Mouse (Mus musculus): ENCODE results near the gene Mixl1. TPM values are rescaled to one million over a fixed set of nuclear protein-coding genes. Genes with fewer than 3 reads are reported as not detected.

Mixl1 gene
- 0.28 TPM in 2 replicates for polyA plus RNA-seq (2015; fragmentation: Nextera tagmentation; extraction: Ambion mirVana)

GRCm38 (mm10) chr1:180696626-180697352, at the start of gene Mixl1:
Gene Mixl1 (minus strand): TSS chr1:180697034.
- Histone ChIP-seq H3K4me1 (peaks cover 11% of the 10 kb centered on the region), H3K9ac (no peak within 1 kb of the TSS), H3K27ac (no peak within 1 kb of the TSS), H3K9me3 (no peaks in the 10 kb centered on the region), H3K27me3 (replicated peaks) (peaks cover 34% of the 10 kb centered on the region), H3K4me3 (replicated peaks) (peak within 1 kb of the TSS; percentile 47), H3K4me2 (peak within 1 kb of the TSS; percentile 87), H3K36me3 (no peaks in the 10 kb centered on the region)
- no peak for ATAC-seq (ENCODE audit: insufficient read depth, low FRiP score, low read depth)
- WGBS: 2% methylated on average over 60 of the region's 79 CpGs

DNA sequence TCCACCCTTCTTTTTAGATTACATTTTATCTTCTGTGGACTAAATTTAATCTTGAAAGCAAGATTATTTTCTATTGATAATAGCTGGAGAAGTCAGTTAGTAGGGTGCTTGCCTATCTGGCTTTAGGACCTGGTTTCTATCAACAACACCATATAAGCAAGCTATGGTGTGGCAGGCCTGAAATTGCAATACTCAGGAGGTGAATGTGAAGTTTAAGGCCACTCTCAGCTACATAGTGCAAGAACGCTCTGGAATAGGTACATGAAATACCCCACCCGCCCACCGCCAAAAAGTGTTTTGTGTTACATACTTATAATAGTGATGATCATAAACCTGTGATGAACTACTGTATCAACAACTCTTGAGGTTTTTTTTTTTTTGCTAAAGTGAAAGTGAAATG, 32.4 kb upstream of the Mixl1 start:
- H3K9ac ChIP-seq: no peak overlapping the region
- H3K4me3 ChIP-seq (replicated peaks): no peak overlapping the region
- no peak overlapping the region for H3K4me2 ChIP-seq
- H3K9me3 ChIP-seq: no peaks in the 10 kb centered on the region
- H3K4me1 ChIP-seq: peaks cover 23% of the 10 kb centered on the region
- H3K36me3 ChIP-seq: peaks cover under 1% of the 10 kb centered on the region
- no peaks in the 10 kb centered on the region for H3K27me3 ChIP-seq (replicated peaks)
- no peak for ATAC-seq (ENCODE audit: insufficient read depth, low FRiP score, low read depth)
- 89% methylated on average over 3 of the region's 3 CpGs for WGBS
- H3K27ac ChIP-seq: no peak overlapping the region

GRCm38 (mm10) chr1:180726183-180726582, 29.3 kb upstream of the Mixl1 start:
- H3K36me3 ChIP-seq: no peaks in the 10 kb centered on the region
- WGBS: under 1% methylated on average over 42 of the region's 42 CpGs
- H3K9ac ChIP-seq: peak overlapping the region; percentile 98
- peak overlapping the region; percentile 100 for H3K4me3 ChIP-seq (replicated peaks)
- peak; percentile 79 for ATAC-seq (ENCODE audit: insufficient read depth, low FRiP score, low read depth)
- H3K27ac ChIP-seq: peak overlapping the region; percentile 92
- H3K4me2 ChIP-seq: peak overlapping the region; percentile 70
- H3K27me3 ChIP-seq (replicated peaks): no peaks in the 10 kb centered on the region
- no peaks in the 10 kb centered on the region for H3K9me3 ChIP-seq
- peaks cover 23% of the 10 kb centered on the region for H3K4me1 ChIP-seq

DNA sequence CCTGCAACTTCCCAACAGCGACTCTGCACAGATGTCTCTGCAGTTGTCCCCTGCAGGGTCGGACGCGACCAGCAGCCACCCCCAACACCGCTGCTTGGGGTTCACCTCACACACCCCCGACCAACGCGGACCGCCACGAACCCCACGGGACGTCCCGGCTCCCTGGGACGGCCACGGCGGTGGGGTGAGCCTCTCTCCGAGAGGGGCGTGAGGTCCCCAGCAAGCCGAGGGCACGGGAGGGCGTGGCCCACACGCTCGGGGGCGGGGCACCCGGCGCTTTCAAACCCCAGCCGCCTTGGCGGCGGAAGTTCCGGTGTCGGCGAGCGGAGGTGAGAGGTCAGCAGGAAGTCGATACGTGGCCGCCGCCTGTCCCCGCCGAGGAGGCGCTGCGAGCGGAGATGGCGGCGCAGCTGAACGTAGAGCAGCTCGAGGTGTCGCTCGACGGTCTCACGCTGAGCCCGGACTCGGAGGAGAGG, 28.9 kb upstream of the Mixl1 start, which contains the start of gene Acbd3:
Gene Acbd3 (plus strand): TSS at position 340 of the 476 bp plus-strand sequence.
- Histone ChIP-seq H3K4me2 (peak within 1 kb of the TSS; percentile 70), H3K9me3 (no peaks in the 10 kb centered on the region), H3K4me1 (peaks cover 23% of the 10 kb centered on the region), H3K9ac (peak within 1 kb of the TSS; percentile 98), H3K36me3 (no peaks in the 10 kb centered on the region), H3K27ac (peak within 1 kb of the TSS; percentile 92), H3K27me3 (replicated peaks) (no peaks in the 10 kb centered on the region), H3K4me3 (replicated peaks) (peak within 1 kb of the TSS; percentile 100)
- under 1% methylated on average over 52 of the region's 52 CpGs for WGBS
- peak; percentile 95 for ATAC-seq (ENCODE audit: insufficient read depth, low FRiP score, low read depth)

DNA sequence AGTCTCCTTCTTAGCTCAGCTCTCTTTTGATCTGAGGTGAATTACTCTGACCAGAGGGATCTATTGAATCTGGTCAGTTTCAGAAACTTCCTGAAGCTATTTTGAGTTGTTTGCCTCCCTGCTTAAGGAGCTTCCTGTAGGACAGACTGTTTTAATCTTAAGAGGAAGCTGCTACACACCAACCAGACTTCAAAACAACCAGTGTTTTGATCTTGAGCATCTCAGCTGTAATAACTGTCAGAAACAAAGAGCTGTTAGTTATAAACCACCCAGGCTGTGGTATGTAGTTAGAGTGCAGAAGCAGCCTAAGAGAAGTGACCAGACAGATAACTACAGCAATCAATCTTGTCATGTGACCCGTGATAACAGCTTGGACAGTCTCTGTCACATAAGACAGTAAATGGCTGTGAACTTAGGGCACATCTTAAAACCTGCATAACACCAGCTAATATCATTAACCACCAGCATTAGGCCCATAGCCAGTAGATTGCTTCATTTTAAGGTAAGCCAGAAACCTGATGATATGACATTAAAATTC, 26.9 kb upstream of the Mixl1 start:
- no peak overlapping the region for H3K4me2 ChIP-seq
- H3K36me3 ChIP-seq: no peaks in the 10 kb centered on the region
- H3K27me3 ChIP-seq (replicated peaks): no peaks in the 10 kb centered on the region
- no peak overlapping the region for H3K27ac ChIP-seq
- peaks cover 17% of the 10 kb centered on the region for H3K4me1 ChIP-seq
- no peak overlapping the region for H3K4me3 ChIP-seq (replicated peaks)
- no peak overlapping the region for H3K9ac ChIP-seq
- ATAC-seq (ENCODE audit: insufficient read depth, low FRiP score, low read depth): no peak
- no peaks in the 10 kb centered on the region for H3K9me3 ChIP-seq
- WGBS: 36% methylated on average over 1 of the region's 1 CpGs

- Histone ChIP-seq H3K9me3 (no peaks in the 10 kb centered on the region), H3K4me3 (replicated peaks) (no peak overlapping the region), H3K27ac (no peak overlapping the region), H3K36me3 (no peaks in the 10 kb centered on the region), H3K4me1 (peaks cover 9% of the 10 kb centered on the region), H3K4me2 (no peak overlapping the region), H3K9ac (no peak overlapping the region), H3K27me3 (replicated peaks) (no peaks in the 10 kb centered on the region)
- no peak for ATAC-seq (ENCODE audit: insufficient read depth, low FRiP score, low read depth)
- 53% methylated on average over 1 of the region's 1 CpGs for WGBS
Observed at GRCm38 (mm10) chr1:180722608-180723007, 25.8 kb upstream of the Mixl1 start.

DNA sequence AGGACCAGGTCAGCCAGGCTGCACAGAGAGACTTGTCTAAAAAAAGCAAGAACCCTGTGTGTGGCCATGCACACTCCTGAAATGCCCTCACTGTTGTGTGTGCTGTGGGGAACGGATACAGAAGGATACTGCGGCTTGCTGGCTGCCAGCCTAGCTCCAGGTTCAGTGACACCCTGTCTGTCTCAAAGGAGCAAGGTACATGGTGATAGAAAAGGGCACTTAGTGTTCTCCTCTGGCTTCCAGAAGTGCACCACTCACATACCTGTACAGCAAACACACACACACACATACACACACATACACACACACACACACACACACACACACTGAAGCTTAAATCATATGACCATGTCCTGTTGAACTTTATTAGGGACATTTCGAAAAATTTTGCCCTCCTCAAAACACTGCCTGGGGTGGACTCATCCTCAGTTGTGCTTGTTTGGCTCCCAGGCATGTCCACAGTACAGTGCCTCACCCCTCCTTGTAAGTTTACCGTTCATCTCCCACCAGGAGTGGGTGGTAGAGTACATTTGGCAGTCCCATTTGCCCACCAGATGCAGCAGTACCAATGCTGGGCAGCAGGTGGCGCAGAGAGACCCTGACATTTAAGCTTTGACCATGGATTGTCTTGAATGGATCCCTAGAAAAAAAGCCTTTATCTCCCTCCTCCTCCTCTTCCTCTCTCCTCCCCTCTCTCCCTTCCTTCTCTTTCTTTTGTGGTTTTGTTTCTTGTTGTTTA, 23.3 kb upstream of the Mixl1 start:
- Histone ChIP-seq H3K27me3 (replicated peaks) (no peaks in the 10 kb centered on the region), H3K4me3 (replicated peaks) (no peak overlapping the region), H3K9ac (no peak overlapping the region), H3K9me3 (no peaks in the 10 kb centered on the region), H3K4me2 (no peak overlapping the region), H3K36me3 (no peaks in the 10 kb centered on the region), H3K27ac (no peak overlapping the region), H3K4me1 (0 out of 2 replicates have a peak, but pooled peaks cover 2% of the 10 kb centered on the region)
- ATAC-seq (ENCODE audit: insufficient read depth, low FRiP score, low read depth): 0 out of 2 replicates have a peak, but pooled peaks have one; percentile 53
- 47% methylated on average over 5 of the region's 5 CpGs for WGBS

DNA sequence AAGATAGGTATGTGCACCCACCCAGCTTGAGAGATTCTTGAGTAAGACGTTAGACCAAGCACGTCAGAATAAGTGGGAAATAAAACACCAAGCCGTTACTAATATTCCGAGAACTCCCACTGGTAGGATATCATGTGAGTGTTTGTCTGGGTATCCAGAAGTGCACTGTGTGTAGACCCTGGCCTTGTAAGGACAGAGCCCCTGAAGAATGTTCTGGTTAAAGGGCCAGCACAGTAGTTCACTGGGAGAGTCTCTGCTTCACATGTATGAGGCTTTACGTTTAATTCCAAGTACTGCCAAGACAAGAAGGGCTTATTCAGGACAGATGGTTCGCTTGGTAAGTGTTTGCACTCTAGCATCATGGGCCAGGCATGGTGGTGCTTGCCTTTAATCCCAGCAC, 22.6 kb upstream of the Mixl1 start:
- ATAC-seq (ENCODE audit: insufficient read depth, low FRiP score, low read depth): no peak
- WGBS: 77% methylated on average over 6 of the region's 6 CpGs
- Histone ChIP-seq H3K4me2 (no peak overlapping the region), H3K4me1 (no peaks in the 10 kb centered on the region; the same call in 1 of the 2 replicates), H3K27me3 (replicated peaks) (no peaks in the 10 kb centered on the region), H3K9ac (no peak overlapping the region), H3K9me3 (no peaks in the 10 kb centered on the region), H3K4me3 (replicated peaks) (no peak overlapping the region), H3K27ac (no peak overlapping the region), H3K36me3 (no peaks in the 10 kb centered on the region)

DNA sequence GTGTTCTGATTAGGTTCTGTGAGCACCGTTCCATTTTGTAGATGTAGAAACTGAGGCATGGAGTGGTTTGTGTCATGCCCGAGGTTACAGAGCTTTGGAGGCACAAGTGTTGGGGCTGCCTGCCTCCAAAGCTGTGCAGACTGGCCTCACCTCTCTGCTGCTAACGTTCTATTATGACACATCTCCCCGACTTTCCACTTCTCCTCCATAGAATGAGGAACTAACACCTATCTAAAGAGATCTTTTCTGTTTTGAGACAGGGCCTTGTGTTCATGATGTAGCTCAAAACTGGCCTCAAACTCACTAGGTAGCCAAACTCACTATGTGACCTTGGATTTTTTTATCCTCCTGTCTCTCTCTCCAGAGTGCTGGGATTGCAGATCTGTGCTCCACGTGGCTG, 21.9 kb upstream of the Mixl1 start:
- ATAC-seq (ENCODE audit: insufficient read depth, low FRiP score, low read depth): no peak
- no peak overlapping the region for H3K27ac ChIP-seq
- no peaks in the 10 kb centered on the region; the same call in 1 of the 2 replicates for H3K4me1 ChIP-seq
- no peaks in the 10 kb centered on the region for H3K27me3 ChIP-seq (replicated peaks)
- no peak overlapping the region for H3K4me2 ChIP-seq
- H3K36me3 ChIP-seq: no peaks in the 10 kb centered on the region
- H3K9me3 ChIP-seq: no peaks in the 10 kb centered on the region
- 76% methylated on average over 5 of the region's 5 CpGs for WGBS
- H3K4me3 ChIP-seq (replicated peaks): no peak overlapping the region
- H3K9ac ChIP-seq: no peak overlapping the region

GRCm38 (mm10) chr1:180708935-180709776, 12.3 kb upstream of the Mixl1 start:
- no peak for ATAC-seq (ENCODE audit: insufficient read depth, low FRiP score, low read depth)
- Histone ChIP-seq H3K36me3 (no peaks in the 10 kb centered on the region), H3K9ac (no peak overlapping the region), H3K27me3 (replicated peaks) (no peaks in the 10 kb centered on the region), H3K4me1 (no peaks in the 10 kb centered on the region), H3K9me3 (no peaks in the 10 kb centered on the region), H3K4me3 (replicated peaks) (no peak overlapping the region), H3K27ac (no peak overlapping the region), H3K4me2 (no peak overlapping the region)
- 56% methylated on average over 14 of the region's 14 CpGs for WGBS

DNA sequence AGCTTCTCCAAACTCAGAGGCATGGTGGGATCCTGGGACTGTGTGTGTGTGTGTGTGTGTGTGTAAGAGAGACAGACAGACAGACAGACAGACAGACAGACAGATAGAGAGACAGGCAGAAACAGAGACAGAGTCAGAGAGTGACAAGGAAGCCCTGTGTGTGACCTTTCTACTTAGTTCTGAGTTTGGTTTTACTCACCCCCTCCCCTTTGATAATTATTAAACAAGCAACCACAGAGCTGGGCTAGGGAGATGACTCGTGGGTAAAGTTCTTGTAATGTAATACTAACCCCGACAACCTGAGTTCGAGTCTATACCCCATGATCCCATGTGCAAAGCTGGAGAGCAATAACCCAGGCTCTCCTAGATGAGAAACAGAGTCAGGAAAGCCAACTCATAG, 11.0 kb upstream of the Mixl1 start:
- no peaks in the 10 kb centered on the region for H3K27me3 ChIP-seq (replicated peaks)
- ATAC-seq (ENCODE audit: insufficient read depth, low FRiP score, low read depth): no peak
- H3K9me3 ChIP-seq: no peaks in the 10 kb centered on the region
- H3K4me2 ChIP-seq: no peak overlapping the region
- H3K4me3 ChIP-seq (replicated peaks): no peak overlapping the region
- no peaks in the 10 kb centered on the region for H3K4me1 ChIP-seq
- WGBS: 56% methylated on average over 3 of the region's 3 CpGs
- H3K9ac ChIP-seq: no peak overlapping the region
- no peak overlapping the region for H3K27ac ChIP-seq
- no peaks in the 10 kb centered on the region for H3K36me3 ChIP-seq

Data from stomach, embryonic 15.5 days (tissue).